Mouse (Mus musculus) myocyte (in vitro differentiated cells): ENCODE measurements around the gene Aup1. TPM values are rescaled to one million over a fixed set of nuclear protein-coding genes. Genes with fewer than 3 reads are reported as not detected.

Experiments used
- H3K27me3 ChIP-seq: one replicate; pipeline ENCODE4 v1.6.1; 2011; ENCODE audit not compliant: control insufficient read depth, insufficient read depth, insufficient read length
- H3K36me3 ChIP-seq: one replicate; pipeline ENCODE4 v1.6.1; 2011; ENCODE audit not compliant: control insufficient read depth, insufficient read depth
- H3K4me2 ChIP-seq: one replicate; pipeline ENCODE4 v1.6.1; 2011; ENCODE audit warnings: low read depth, control low read depth
- H3K4me3 ChIP-seq: one replicate; pipeline ENCODE4 v1.5.1; 2011; ENCODE audit warnings: mild to moderate bottlenecking, control low read depth, moderate library complexity
- H3K79me2 ChIP-seq: one replicate; pipeline ENCODE4 v1.6.1; 2011; ENCODE audit not compliant: control insufficient read depth, insufficient read depth
- H3ac ChIP-seq: one replicate; pipeline ENCODE4 v1.6.1; 2011; ENCODE audit not compliant: control insufficient read depth, insufficient read length
- CEBPB ChIP-seq: IDR thresholded peaks from 2 replicates; pipeline ENCODE4 v1.6.1; 2011; ENCODE audit warnings: mild to moderate bottlenecking, moderate library complexity; ENCODE audit not compliant: poor library complexity, insufficient read depth, severe bottlenecking
- E2F4 ChIP-seq: IDR thresholded peaks from one replicate; pipeline ENCODE4 v1.6.1; 2011; ENCODE audit warnings: mild to moderate bottlenecking, control low read depth, moderate library complexity; ENCODE audit not compliant: insufficient read depth
- MAX ChIP-seq: IDR thresholded peaks from one replicate; pipeline ENCODE4 v1.6.1; 2011; ENCODE audit warnings: low read depth, mild to moderate bottlenecking, control low read depth
- MYOD1 ChIP-seq, 3 experiments: IDR thresholded peaks; one replicate each; pipeline ENCODE4 v1.6.1; 2011; ENCODE audit warnings: control low read depth in 2 of 3, low read depth in 2 of 3, mild to moderate bottlenecking in 2 of 3, moderate library complexity in 1 of 3; ENCODE audit not compliant: insufficient read length in 2 of 3, control insufficient read depth in 1 of 3
- MYOG ChIP-seq, 3 experiments: IDR thresholded peaks; one replicate each; pipeline ENCODE4 v1.6.1; 2011; ENCODE audit warnings: control low read depth in 2 of 3, low read depth in 2 of 3, mild to moderate bottlenecking in 2 of 3; ENCODE audit not compliant: insufficient read length in 2 of 3, control insufficient read depth in 1 of 3, insufficient read depth in 1 of 3
- POLR2A ChIP-seq: IDR thresholded peaks from one replicate; pipeline ENCODE4 v1.6.1; 2011; ENCODE audit warnings: low read depth, mild to moderate bottlenecking, control low read depth, moderate library complexity; ENCODE audit not compliant: insufficient read length
- POLR2AphosphoS2 ChIP-seq: IDR thresholded peaks from one replicate; pipeline ENCODE4 v1.6.1; 2011; ENCODE audit warnings: low read depth, control low read depth; ENCODE audit not compliant: insufficient read length
- REST ChIP-seq: IDR thresholded peaks from one replicate; pipeline ENCODE4 v1.6.1; 2011; ENCODE audit warnings: mild to moderate bottlenecking, control low read depth, moderate library complexity; ENCODE audit not compliant: insufficient read depth, insufficient read length
- SRF ChIP-seq: IDR thresholded peaks from one replicate; pipeline ENCODE4 v1.6.1; 2011; ENCODE audit warnings: low read depth; ENCODE audit not compliant: control insufficient read depth, insufficient read length
- TCF12 ChIP-seq: IDR thresholded peaks from one replicate; pipeline ENCODE4 v1.6.1; 2011; ENCODE audit warnings: mild to moderate bottlenecking, control low read depth; ENCODE audit not compliant: poor library complexity, insufficient read depth, severe bottlenecking
- TCF3 ChIP-seq: IDR thresholded peaks from one replicate; pipeline ENCODE4 v1.6.1; 2011; ENCODE audit warnings: low read depth, control low read depth; ENCODE audit not compliant: insufficient read length
- USF1 ChIP-seq: IDR thresholded peaks from one replicate; pipeline ENCODE4 v1.6.1; 2011; ENCODE audit warnings: low read depth, mild to moderate bottlenecking, control low read depth, moderate library complexity
- polyA plus RNA-seq: library from polyadenylated mRNA; unstranded; fragments of >200 nt; fragmentation: generic; extraction: Trizol; gene quantifications from one replicate; pipeline ENCODE4 v1.2.1, GENCODE M21; 2012; ENCODE audit warnings: missing spikeins

Gene Aup1
- polyA plus RNA-seq, 1 experiment, result 199 TPM

- H3K79me2 ChIP-seq, result no peaks in the 10 kb centered on the region
- H3K4me2 ChIP-seq, result no peak overlapping the region
- H3ac ChIP-seq, result no peak overlapping the region
- TF ChIP-seq POLR2AphosphoS2 (no peak), MYOD1 (IDR thresholded peaks at IDR 0.05; ENCODE audit: control insufficient read depth in 1 of 3, insufficient read length in 2 of 3, low read depth in 2 of 3) (no peak), TCF12 (no peak), E2F4 (no peak), POLR2A (no peak), MAX (no peak), USF1 (no peak), TCF3 (no peak), REST (no peak), MYOG (IDR thresholded peaks at IDR 0.05; ENCODE audit: control insufficient read depth in 1 of 3, insufficient read depth in 1 of 3, insufficient read length in 2 of 3, low read depth in 2 of 3) (no peak), SRF (no peak)
- H3K4me3 ChIP-seq, result no peak overlapping the region
- peaks cover 42% of the 10 kb centered on the region for H3K27me3 ChIP-seq
- no peaks in the 10 kb centered on the region for H3K36me3 ChIP-seq
Observed at GRCm38 (mm10) chr6:83087205-83087925, 33.0 kb downstream of the Aup1 start.

- TF ChIP-seq USF1, result no peak
- no peak for TF ChIP-seq POLR2AphosphoS2
- no peak for TF ChIP-seq MAX
- TF ChIP-seq POLR2A, result no peak
- no peak for TF ChIP-seq MYOD1 (IDR thresholded peaks at IDR 0.05; ENCODE audit: control insufficient read depth in 1 of 3, insufficient read length in 2 of 3, low read depth in 2 of 3)
- TF ChIP-seq SRF, result no peak
- no peak for TF ChIP-seq MYOG (IDR thresholded peaks at IDR 0.05; ENCODE audit: control insufficient read depth in 1 of 3, insufficient read depth in 1 of 3, insufficient read length in 2 of 3, low read depth in 2 of 3)
- no peak for TF ChIP-seq CEBPB
- TF ChIP-seq TCF12, result no peak
- TF ChIP-seq TCF3, result no peak
- TF ChIP-seq E2F4, result no peak
- no peak for TF ChIP-seq REST
- no peak overlapping the region for H3K4me2 ChIP-seq
- no peaks in the 10 kb centered on the region for H3K36me3 ChIP-seq
- H3K4me3 ChIP-seq, result no peak overlapping the region
- H3K27me3 ChIP-seq, result peaks cover 47% of the 10 kb centered on the region
- no peak overlapping the region for H3ac ChIP-seq
- H3K79me2 ChIP-seq, result no peaks in the 10 kb centered on the region
Observed at GRCm38 (mm10) chr6:83087926-83088260, 33.6 kb downstream of the Aup1 start.

- Histone ChIP-seq H3K4me2 (no peak overlapping the region), H3K79me2 (no peaks in the 10 kb centered on the region), H3K4me3 (no peak overlapping the region), H3K36me3 (no peaks in the 10 kb centered on the region), H3K27me3 (peaks cover 33% of the 10 kb centered on the region), H3ac (no peak overlapping the region)
- no peak for TF ChIP-seq TCF3
- no peak for TF ChIP-seq POLR2AphosphoS2
- TF ChIP-seq SRF, result no peak
Observed at GRCm38 (mm10) chr6:83092416-83093127, 38.3 kb downstream of the Aup1 start.

GRCm38 (mm10) chr6:83095968-83096367, 41.6 kb downstream of the Aup1 start:
- no peak overlapping the region for H3K4me3 ChIP-seq
- H3K4me2 ChIP-seq, result no peak overlapping the region
- TF ChIP-seq REST, result no peak
- TF ChIP-seq MYOD1 (IDR thresholded peaks at IDR 0.05; ENCODE audit: control insufficient read depth in 1 of 3, insufficient read length in 2 of 3, low read depth in 2 of 3), result no peak
- TF ChIP-seq POLR2AphosphoS2, result no peak
- no peak for TF ChIP-seq USF1
- no peak overlapping the region for H3ac ChIP-seq
- H3K27me3 ChIP-seq, result peaks cover 8% of the 10 kb centered on the region
- H3K36me3 ChIP-seq, result no peaks in the 10 kb centered on the region
- H3K79me2 ChIP-seq, result no peaks in the 10 kb centered on the region

- Histone ChIP-seq H3K36me3 (no peaks in the 10 kb centered on the region), H3K79me2 (no peaks in the 10 kb centered on the region), H3ac (no peak overlapping the region), H3K4me3 (no peak overlapping the region), H3K27me3 (no peaks in the 10 kb centered on the region), H3K4me2 (no peak overlapping the region)
- no peak for TF ChIP-seq MYOG (IDR thresholded peaks at IDR 0.05; ENCODE audit: control insufficient read depth in 1 of 3, insufficient read depth in 1 of 3, insufficient read length in 2 of 3, low read depth in 2 of 3)
- no peak for TF ChIP-seq SRF
- no peak for TF ChIP-seq REST
- no peak for TF ChIP-seq CEBPB
- TF ChIP-seq USF1, result no peak
- no peak for TF ChIP-seq MAX
- no peak for TF ChIP-seq MYOD1 (IDR thresholded peaks at IDR 0.05; ENCODE audit: control insufficient read depth in 1 of 3, insufficient read length in 2 of 3, low read depth in 2 of 3)
- no peak for TF ChIP-seq TCF12
- no peak for TF ChIP-seq TCF3
- TF ChIP-seq POLR2AphosphoS2, result no peak
- no peak for TF ChIP-seq POLR2A
- no peak for TF ChIP-seq E2F4
Observed at GRCm38 (mm10) chr6:83098411-83098810, 44.1 kb downstream of the Aup1 start.
